In the genomic region with DNA sequence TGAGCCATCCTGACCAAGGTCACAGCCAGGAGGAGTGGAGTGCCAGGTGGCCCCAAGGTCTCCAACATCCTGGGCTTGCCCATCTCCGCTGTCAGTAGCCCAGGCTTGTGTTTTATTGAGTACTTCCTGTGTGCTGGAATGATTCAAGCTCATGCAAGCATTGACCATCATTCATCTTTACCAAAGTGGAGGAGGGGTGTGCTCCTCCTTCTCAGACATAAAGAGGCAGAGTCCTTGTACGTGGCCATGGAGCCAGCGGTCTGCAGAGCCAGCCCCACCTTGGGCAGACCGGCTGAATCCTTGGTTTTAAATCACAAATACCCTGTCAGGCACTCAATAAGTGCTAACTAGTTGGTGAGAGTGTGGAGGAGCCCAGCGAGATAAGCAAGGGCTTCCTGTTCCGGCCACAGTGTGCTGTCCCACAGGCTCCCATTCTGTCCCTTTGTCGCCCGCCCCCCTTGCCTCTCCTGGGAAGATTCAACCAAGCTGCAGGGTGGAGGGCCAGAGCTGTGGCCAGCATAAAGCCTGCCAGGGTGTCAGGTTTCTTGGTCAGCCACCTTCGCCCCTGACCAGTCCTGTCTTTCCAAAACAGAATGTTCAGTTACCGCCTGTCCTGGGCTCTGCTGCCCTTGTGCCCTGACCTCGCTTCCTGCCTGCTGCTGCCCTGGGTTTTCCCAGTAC, we compare ENCODE assay signal across 8 mouse cellular contexts.
DNase-seq lines count a peak whose midpoint lies in the region; ATAC-seq lines count a peak whose summit lies in the region.

No protein-coding gene starts in this region.

- WGBS in heart, embryonic 15.5 days, result 22% methylated on average over 11 of the region's 11 CpGs

- 0 out of 2 replicates have a peak overlapping the region, but pooled peaks have one; percentile 18 for H3K9ac ChIP-seq in heart, embryonic 15.5 days

- H3K27ac ChIP-seq in heart, embryonic 15.5 days, result peak overlapping the region; percentile 60

- no peak overlapping the region for H3K4me3 ChIP-seq in heart, embryonic 15.5 days

- ATAC-seq in common myeloid progenitor, adult 5-6 weeks (replicated peaks; ENCODE audit: low read depth, poor library complexity, severe bottlenecking), result peak; percentile 89
- no peak for ATAC-seq in heart, embryonic 15.5 days (replicated peaks; ENCODE audit: insufficient number of reproducible peaks, insufficient read depth, low FRiP score, low read depth)

- peak; percentile 63 for DNase-seq in 3134 (ENCODE audit: extremely low read depth, insufficient read length, low spot score)
- peak; percentile 37 for DNase-seq in liver
- no peak for DNase-seq in left cerebral cortex, postnatal 14 days (ENCODE audit: low spot score in 2 of 2)
- no peak for DNase-seq in layer of hippocampus, postnatal 10 days (ENCODE audit: low spot score in 2 of 2)
- DNase-seq in cerebellum, adult 8-10 months, result no peak
- DNase-seq in left cerebral cortex, postnatal 36 days (ENCODE audit: low spot score in 2 of 2), result no peak

- peaks cover 60% of the 10 kb centered on the region for H3K4me1 ChIP-seq in heart, embryonic 15.5 days (replicated peaks)

- intact Hi-C loops in left cerebral cortex, postnatal 14 days (cut with DNase I), result no loop called here
- intact Hi-C loops in left cerebral cortex, postnatal 36 days (cut with DNase I), result no loop called here

- no peaks in the 10 kb centered on the region for H3K36me3 ChIP-seq in heart, embryonic 15.5 days

- H3K9me3 ChIP-seq in heart, embryonic 15.5 days (replicated peaks), result no peaks in the 10 kb centered on the region

- 0 out of 2 replicates have a peak overlapping the region, but pooled peaks have one; percentile 3 for H3K4me2 ChIP-seq in heart, embryonic 15.5 days

- H3K27me3 ChIP-seq in heart, embryonic 15.5 days, result no peaks in the 10 kb centered on the region

Comparison
In these comparisons a context has a peak if more than half of its experiments do, and no peak if none do; other contexts are left out.
1. DNase-seq: peak in 3134 (single experiment) and liver (single experiment); none in left cerebral cortex, postnatal 14 days (0 of 2), layer of hippocampus, postnatal 10 days (0 of 2), cerebellum, adult 8-10 months (single experiment) and left cerebral cortex, postnatal 36 days (0 of 2).